Comparison of ENCODE assay signal across 22 mouse cellular contexts in the genomic region with DNA sequence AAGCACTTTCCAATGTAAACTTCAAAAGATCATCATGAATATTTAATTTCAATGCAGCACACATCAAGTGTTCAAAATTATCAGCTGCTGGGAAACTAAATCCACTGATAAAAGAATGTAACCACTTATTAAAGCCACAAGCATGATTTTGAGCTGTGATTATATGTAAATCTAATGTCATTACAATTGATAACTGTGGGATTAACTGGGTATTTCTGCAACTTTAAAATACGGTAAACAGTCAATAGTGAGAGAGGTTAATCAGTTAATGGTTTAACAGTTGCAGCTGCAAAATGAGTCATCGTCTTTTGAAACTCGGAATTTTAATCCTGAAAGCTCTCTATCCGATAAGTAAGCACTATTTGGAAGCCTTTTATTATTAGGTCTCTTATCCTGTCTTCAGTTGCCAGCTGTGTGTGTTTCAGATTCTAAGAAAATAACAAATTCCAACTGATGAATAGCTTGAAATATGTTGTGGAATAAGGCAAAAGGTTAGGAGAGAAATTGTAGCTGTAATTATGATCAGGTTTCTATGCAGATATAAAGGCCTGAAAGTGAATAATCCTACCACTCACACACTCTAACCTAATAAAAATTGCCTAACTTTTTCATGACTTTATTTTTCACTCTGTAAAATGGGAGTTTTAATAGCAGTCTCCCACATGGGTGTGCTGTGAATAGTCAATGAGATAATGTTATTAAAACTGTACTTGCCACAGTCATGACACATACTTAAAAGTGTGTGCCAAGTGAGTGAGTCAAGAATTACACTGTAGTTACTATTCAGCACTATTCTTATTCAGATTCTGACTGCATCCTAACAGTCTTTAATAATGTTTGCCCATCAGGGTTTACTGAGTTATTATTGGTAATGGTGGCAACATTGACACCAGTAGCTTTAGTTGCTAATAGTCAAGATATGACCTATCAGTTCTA.
DNase-seq lines count a peak whose midpoint lies in the region; ATAC-seq lines count a peak whose summit lies in the region.
"Had no signal": no experiment of that assay in that cellular context is flagged by ENCODE, and none has a peak within 500 bp of the region (broad histone marks: within the 10 kb centered on the region; RNA-seq: fewer than 3 reads in every experiment).

No protein-coding gene starts in this region.

- DNase-seq in 3134 (ENCODE audit: extremely low read depth, insufficient read length, low spot score) (peak; percentile 27), 3T3-L1 (ENCODE audit: low read depth, low spot score) (peak; percentile 69), adipocyte (ENCODE audit: low spot score) (peak; percentile 10)
- peak; percentile 7 for DNase-seq in skeletal muscle tissue, adult 2 months (ENCODE audit: low read depth, low spot score)
- DNase-seq in kidney, postnatal 14 days, result no peak
- DNase-seq: adrenal gland, postnatal 10 days; cerebellum, adult 11 months; cerebellum, adult 9-10 months; cerebellum, postnatal 36 days; gastrocnemius, postnatal 10 days; kidney, adult 8-10 months; layer of hippocampus, adult 9-11 months; liver; lung, embryonic 14.5 days; right cerebral cortex, postnatal 25 days; thymus, adult 2 months; thymus, postnatal 36 days had no signal

- ATAC-seq in megakaryocyte progenitor cell, adult 5-6 weeks (replicated peaks; ENCODE audit: poor library complexity), result no peak
- ATAC-seq: activated CD4-positive, CD25-positive, alpha-beta regulatory T cell, adult 4 months; hindbrain, postnatal 0 days; intestine, embryonic 16.5 days; midbrain, embryonic 16.5 days had no signal
